Mouse (Mus musculus): ENCODE measurements around the gene Papss2.

DNA sequence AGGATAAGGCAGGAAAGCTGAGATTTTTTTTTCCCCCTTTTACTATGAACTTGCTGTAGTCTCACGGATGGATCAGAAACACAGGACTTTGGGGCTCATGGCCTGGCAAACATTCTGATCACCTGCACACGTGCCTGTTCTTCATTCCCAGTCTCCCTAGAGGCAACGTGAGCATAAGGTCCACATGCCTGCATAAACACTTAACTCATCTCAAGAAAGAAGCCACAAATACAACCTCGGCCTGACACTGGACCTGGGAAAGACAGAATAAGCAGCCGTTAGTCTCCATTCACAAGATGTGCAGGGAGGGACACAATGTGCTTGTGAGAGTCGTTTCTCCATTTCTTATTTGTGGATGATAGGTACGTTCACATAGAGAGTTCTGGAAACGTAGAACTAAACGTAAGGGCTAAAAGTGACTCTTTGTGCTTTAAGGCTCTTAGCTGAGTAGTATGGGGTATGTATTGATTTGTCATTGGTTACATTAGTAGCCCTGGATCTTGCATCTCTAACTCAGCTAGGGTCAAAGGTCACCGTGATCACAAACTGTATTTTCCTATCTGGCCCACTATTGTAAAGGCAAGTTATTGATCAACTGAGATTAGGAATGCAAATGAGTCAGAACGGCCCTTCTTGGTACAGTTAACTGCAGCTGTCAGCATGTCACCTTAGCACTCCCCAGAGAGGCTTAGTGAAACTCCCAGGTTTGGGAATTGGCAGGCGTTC, 18.6 kb downstream of the Papss2 start:
- TF ChIP-seq CTCF (IDR thresholded peaks at IDR 0.05; ENCODE audit: low read depth) (no peak), EP300 (IDR thresholded peaks at IDR 0.05; ENCODE audit: low read depth) (no peak)
